Mouse (Mus musculus) heart, adult 2 months (tissue): Measurements from ENCODE around the gene Fut2. TPM values are rescaled to one million over a fixed set of nuclear protein-coding genes. Genes with fewer than 3 reads are reported as not detected.
"Not testable (repeated sequence)": the region's sequence is repeated elsewhere in the genome, so short reads cannot be mapped to it uniquely, and the experiment has no call there.

Experiments
- DNase-seq, 2 experiments: peaks; one replicate each; pipeline ENCODE4 v3.0.0; 2021
- H3K27ac ChIP-seq: fragments of 200-600 bp; 2 replicates; pipeline ENCODE4 v1.8.1; 2022
- H3K27me3 ChIP-seq: fragments of 200-500 bp; 2 replicates; pipeline ENCODE4 v1.6.1; 2012; ENCODE audit warnings: mild to moderate bottlenecking, low read length, inconsistent platforms, mixed read lengths; ENCODE audit not compliant: control insufficient read depth, insufficient read depth
- H3K36me3 ChIP-seq: fragments of 200-500 bp; 2 replicates; pipeline ENCODE4 v1.6.1; 2012; ENCODE audit warnings: low read length, inconsistent platforms; ENCODE audit not compliant: control insufficient read depth, insufficient read depth
- H3K4me1 ChIP-seq: fragments of 200-500 bp; 2 replicates; pipeline ENCODE4 v1.6.1; 2011; ENCODE audit warnings: low read length; ENCODE audit not compliant: control insufficient read depth, insufficient read depth
- H3K4me3 ChIP-seq: fragments of 200-600 bp; 2 replicates; pipeline ENCODE4 v1.8.1; 2022
- H3K79me2 ChIP-seq: fragments of 200-500 bp; replicated peaks from 2 replicates; pipeline ENCODE4 v1.6.1; 2012; ENCODE audit warnings: mild to moderate bottlenecking, inconsistent platforms, low read length, moderate library complexity, mixed read lengths; ENCODE audit not compliant: control insufficient read depth, insufficient read depth
- H3K9ac ChIP-seq: fragments of 200-500 bp; 2 replicates; pipeline ENCODE4 v1.6.1; 2012; ENCODE audit warnings: low read depth, mild to moderate bottlenecking, control low read depth, inconsistent platforms, low read length, mixed read lengths
- CTCF ChIP-seq: fragments of 200-600 bp; IDR thresholded peaks from 2 replicates; pipeline ENCODE4 v1.8.1; 2022; ENCODE audit warnings: antibody characterized with exemption, mild to moderate bottlenecking, moderate library complexity
- EP300 ChIP-seq: fragments of 200-500 bp; IDR thresholded peaks from 2 replicates; pipeline ENCODE4 v1.6.1; 2011; ENCODE audit warnings: low read depth, low read length, control low read depth; ENCODE audit not compliant: insufficient read depth
- POLR2A ChIP-seq: fragments of 200-500 bp; IDR thresholded peaks from 2 replicates; pipeline ENCODE4 v1.6.1; 2011; ENCODE audit warnings: mild to moderate bottlenecking, low read depth, low read length, control low read depth; ENCODE audit not compliant: insufficient read depth
- WGBS: fragments of 180-500 bp; shearing (Covaris S2); methylation state at CpG from one replicate; pipeline ENCODE4 v1.1.7; 2018; 5-methylcytosine and 5-hydroxymethylcytosine counted together
- intact Hi-C: fragments of 180-260 bp; cut with DNase I; formaldehyde crosslinking; loops from one replicate; pipeline ENCODE4 v1.15.1; 2025
- polyA plus RNA-seq: library from polyadenylated mRNA; depleted of rRNA; stranded (reverse); fragments of >200 nt; gene quantifications from 2 replicates; pipeline ENCODE4 v1.2.3, GENCODE M21; 2012
- total RNA-seq, 2 experiments: library from RNA; stranded (reverse); gene quantifications; 2 replicates each; pipeline ENCODE4 v1.2.3; 2021

Fut2 gene
- total and polyA plus RNA-seq, 3 experiments, result 0.50 to 1.1 (median 0.60) TPM

GRCm38 (mm10) chr7:45654424-45655047 is 11.7 kb downstream of the Fut2 start:
- Histone ChIP-seq H3K4me3 (peak overlapping the region; percentile 10; the same call in 1 of the 2 replicates), H3K9ac (no peak overlapping the region), H3K27me3 (no peaks in the 10 kb centered on the region), H3K27ac (no peak overlapping the region), H3K36me3 (no peaks in the 10 kb centered on the region), H3K79me2 (no peaks in the 10 kb centered on the region), H3K4me1 (no peaks in the 10 kb centered on the region; the same call in none of the 2 replicates)
- intact Hi-C loops, result no loop called here
- no peak for TF ChIP-seq CTCF
- TF ChIP-seq POLR2A, result no peak
- TF ChIP-seq EP300, result no peak
- no peak for DNase-seq
- WGBS, result 28% methylated on average over 17 of the region's 17 CpGs

- WGBS, result 94% methylated on average over 20 of the region's 20 CpGs
Measured at GRCm38 (mm10) chr7:45650484-45650883, 15.7 kb downstream of the Fut2 start.

DNA sequence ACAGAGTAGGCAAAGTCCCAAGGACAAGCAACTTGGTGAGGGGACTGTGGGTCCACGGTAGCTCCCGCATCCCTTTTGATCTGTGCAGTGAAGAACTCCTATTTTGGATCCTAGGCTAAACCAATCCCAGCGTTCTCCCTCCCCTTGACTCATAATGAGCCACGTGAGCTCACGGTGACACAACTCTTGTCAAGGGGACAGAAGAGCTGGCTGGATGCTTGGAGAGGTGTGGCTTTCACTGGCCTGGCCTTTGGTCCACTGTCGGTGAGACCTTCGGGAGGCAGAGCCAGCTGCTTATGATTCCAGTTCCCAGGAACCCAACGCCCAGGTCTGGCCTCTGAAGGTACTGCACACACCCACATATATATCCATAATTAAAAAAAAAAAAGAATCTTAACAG is 16.8 kb downstream of the Fut2 start:
- H3K27me3 ChIP-seq, result no peaks in the 10 kb centered on the region
- peak; percentile 47 to 77 for DNase-seq
- no peak overlapping the region for H3K9ac ChIP-seq
- no peaks in the 10 kb centered on the region for H3K79me2 ChIP-seq
- intact Hi-C loops, result no loop called here
- H3K4me3 ChIP-seq, result no peak overlapping the region
- no peaks in the 10 kb centered on the region; the same call in 1 of the 2 replicates for H3K4me1 ChIP-seq
- H3K27ac ChIP-seq, result peak overlapping the region; percentile 70
- WGBS, result 35% methylated on average over 8 of the region's 8 CpGs
- no peaks in the 10 kb centered on the region for H3K36me3 ChIP-seq
- peak; percentile 37 for TF ChIP-seq CTCF
- TF ChIP-seq EP300, result peak; percentile 92
- TF ChIP-seq POLR2A, result peak; percentile 58

More at GRCm38 (mm10) chr7:45650484-45650883, 15.7 kb downstream of the Fut2 start:
- H3K79me2 ChIP-seq, intact Hi-C loops, H3K9ac ChIP-seq, DNase-seq, H3K4me1 ChIP-seq, H3K27me3 ChIP-seq, H3K36me3 ChIP-seq, H3K27ac ChIP-seq, H3K4me3 ChIP-seq: not testable (repeated sequence)

DNA sequence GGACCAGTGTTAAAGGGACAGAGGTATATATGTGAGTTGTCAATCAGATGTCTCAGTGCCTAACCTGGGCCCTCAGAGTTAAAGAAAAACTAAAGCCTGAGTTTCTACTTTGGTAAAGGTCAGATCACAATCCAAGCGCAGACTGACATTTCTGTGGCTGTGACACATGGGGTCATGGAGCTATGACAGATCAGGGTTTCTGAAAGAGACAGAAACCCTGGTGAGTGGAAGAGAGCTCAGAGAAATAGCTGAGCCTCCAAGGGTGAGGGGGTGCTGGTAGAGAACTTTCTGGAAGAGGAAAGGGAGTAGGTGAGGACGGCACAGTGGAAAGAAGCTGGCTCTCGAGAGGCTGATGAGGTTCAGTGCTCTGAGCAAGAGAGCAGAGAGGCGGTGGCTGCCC is 19.5 kb downstream of the Fut2 start:
- WGBS, result 78% methylated on average over 4 of the region's 4 CpGs
- TF ChIP-seq POLR2A, result no peak
- no peak for TF ChIP-seq CTCF
- TF ChIP-seq EP300, result no peak
- no peak overlapping the region for H3K27ac ChIP-seq
- no peak overlapping the region for H3K9ac ChIP-seq
- H3K4me1 ChIP-seq, result peaks cover 7% of the 10 kb centered on the region
- H3K4me3 ChIP-seq, result no peak overlapping the region
- intact Hi-C loops, result no loop called here
- H3K27me3 ChIP-seq, result no peaks in the 10 kb centered on the region
- no peak for DNase-seq
- H3K79me2 ChIP-seq, result no peaks in the 10 kb centered on the region
- no peaks in the 10 kb centered on the region for H3K36me3 ChIP-seq

GRCm38 (mm10) chr7:45645591-45645971 is 20.6 kb downstream of the Fut2 start:
- WGBS, result 77% methylated on average over 7 of the region's 7 CpGs
- no peak overlapping the region for H3K4me3 ChIP-seq
- peaks cover 14% of the 10 kb centered on the region for H3K4me1 ChIP-seq
- intact Hi-C loops, result no loop called here
- H3K27me3 ChIP-seq, result no peaks in the 10 kb centered on the region
- no peaks in the 10 kb centered on the region for H3K36me3 ChIP-seq
- no peak overlapping the region for H3K9ac ChIP-seq
- DNase-seq, result no peak
- no peak for TF ChIP-seq CTCF
- no peak for TF ChIP-seq POLR2A
- no peak for TF ChIP-seq EP300
- H3K27ac ChIP-seq, result no peak overlapping the region
- no peaks in the 10 kb centered on the region for H3K79me2 ChIP-seq

DNA sequence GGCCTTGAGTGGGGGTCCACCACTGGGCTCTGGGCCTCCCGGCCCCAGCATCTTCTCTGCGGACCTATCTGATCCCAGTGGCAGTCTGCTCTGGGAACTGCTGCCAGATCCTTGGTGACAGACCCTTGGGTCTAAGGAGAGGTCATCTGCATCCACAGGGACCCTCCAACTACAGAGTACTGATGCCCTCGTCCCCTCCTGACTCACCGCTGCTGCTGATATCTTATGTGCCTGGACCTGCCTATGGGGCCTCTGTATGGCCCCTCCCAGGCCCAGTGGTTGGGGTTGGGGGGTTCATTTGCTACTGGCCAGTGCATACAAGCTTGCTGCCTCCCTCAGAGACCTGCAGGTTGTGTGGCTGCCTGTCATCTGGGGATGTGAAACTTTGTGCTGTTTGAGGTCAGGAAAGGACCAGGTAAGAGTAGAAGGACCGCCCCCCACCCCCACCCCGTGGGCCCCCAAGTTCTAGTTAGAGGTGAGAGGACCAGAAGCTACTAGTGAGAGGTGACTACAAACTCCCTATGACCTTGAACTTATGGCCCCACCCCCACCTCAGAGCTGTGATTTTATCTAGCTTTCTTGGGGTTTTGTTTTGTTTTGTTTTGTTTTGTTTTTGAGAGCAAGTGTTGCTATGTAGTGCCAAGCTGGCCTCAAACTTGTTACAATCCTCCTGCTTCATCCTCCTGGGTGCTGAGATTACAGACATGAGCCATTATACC is 21.2 kb downstream of the Fut2 start:
- Histone ChIP-seq H3K4me3 (no peak overlapping the region), H3K4me1 (peaks cover 14% of the 10 kb centered on the region), H3K27ac (no peak overlapping the region)

More for the DNA sequence above, 21.2 kb downstream of the Fut2 start:
- H3K27me3 ChIP-seq, result no peaks in the 10 kb centered on the region
- no peak overlapping the region for H3K9ac ChIP-seq
- no peaks in the 10 kb centered on the region for H3K79me2 ChIP-seq
- no peak for DNase-seq
- TF ChIP-seq CTCF, result no peak
- intact Hi-C loops, result loop anchor here (5.0 kb wide), 1 partner anchor 37 kb away; the partner anchor contains the start of gene Ntn5
- no peaks in the 10 kb centered on the region for H3K36me3 ChIP-seq
- 84% methylated on average over 6 of the region's 6 CpGs for WGBS
